Mouse (Mus musculus) adrenal gland, postnatal 4 days (tissue): ENCODE results near the gene Gm37240. TPM values are rescaled to one million over a fixed set of nuclear protein-coding genes. Genes with fewer than 3 reads are reported as not detected.

ENCODE experiments used
- DNase-seq, 2 experiments: peaks; one replicate each; pipeline ENCODE4 v3.0.0; 2021 to 2022; ENCODE audit warnings: low spot score in 2 of 2, mixed read lengths in 2 of 2
- total RNA-seq, 2 experiments: library from RNA; stranded (reverse); gene quantifications; 2 replicates each; pipeline ENCODE4 v1.2.3; 2021

Gene Gm37240
- total RNA-seq, 2 experiments from 2014 or later: 8.0 to 8.3 TPM

GRCm38 (mm10) chr3:84639767-84640500 is 1247.4 kb downstream of the Gm37240 start:
- DNase-seq: no peak

GRCm38 (mm10) chr3:84638858-84639257 is 1248.5 kb downstream of the Gm37240 start:
- DNase-seq: no peak

- DNase-seq: no peak
Measured at GRCm38 (mm10) chr3:84637890-84638578, 1249.3 kb downstream of the Gm37240 start.

- DNase-seq: no peak
Measured at GRCm38 (mm10) chr3:84637095-84637494, 1250.2 kb downstream of the Gm37240 start.

GRCm38 (mm10) chr3:84631586-84631985 is 1255.7 kb downstream of the Gm37240 start:
- DNase-seq: no peak

GRCm38 (mm10) chr3:84622026-84622425 is 1265.3 kb downstream of the Gm37240 start:
- DNase-seq: no peak

GRCm38 (mm10) chr3:84619725-84620124 is 1267.6 kb downstream of the Gm37240 start:
- no peak for DNase-seq

- no peak for DNase-seq
Measured at GRCm38 (mm10) chr3:84619056-84619455, 1268.3 kb downstream of the Gm37240 start.

GRCm38 (mm10) chr3:84618627-84619026 is 1268.7 kb downstream of the Gm37240 start:
- no peak for DNase-seq

- DNase-seq: no peak
Measured at GRCm38 (mm10) chr3:84615856-84616225, 1271.5 kb downstream of the Gm37240 start.

GRCm38 (mm10) chr3:84615050-84615855 is 1272.1 kb downstream of the Gm37240 start:
- DNase-seq: no peak

- no peak for DNase-seq
Measured at GRCm38 (mm10) chr3:84610183-84610710, 1277.1 kb downstream of the Gm37240 start.

- no peak for DNase-seq
Measured at GRCm38 (mm10) chr3:84603212-84603611, 1284.1 kb downstream of the Gm37240 start.

GRCm38 (mm10) chr3:84602759-84603158 is 1284.6 kb downstream of the Gm37240 start:
- DNase-seq: no peak

- DNase-seq: no peak
Measured at GRCm38 (mm10) chr3:84601870-84602495, 1285.3 kb downstream of the Gm37240 start.

- no peak for DNase-seq
Measured at GRCm38 (mm10) chr3:84598756-84599155, 1288.6 kb downstream of the Gm37240 start.

GRCm38 (mm10) chr3:84597996-84598734 is 1289.2 kb downstream of the Gm37240 start:
- no peak for DNase-seq

- no peak for DNase-seq
Measured at GRCm38 (mm10) chr3:84595677-84596234, 1291.6 kb downstream of the Gm37240 start.

- no peak for DNase-seq
Measured at GRCm38 (mm10) chr3:84594894-84595676, 1292.2 kb downstream of the Gm37240 start.
